Mouse (Mus musculus) midbrain, embryonic 16.5 days (tissue): ENCODE results near the gene Lmtk2. TPM values are rescaled to one million over a fixed set of nuclear protein-coding genes. Genes with fewer than 3 reads are reported as not detected.

Source experiments
- ATAC-seq: fragments of 200-750 bp; cut with Nextera tagmentation; 2 replicates; pipeline ENCODE4 v1.8.0; 2017; ENCODE audit warnings: moderate TSS enrichment
- H3K27ac ChIP-seq: fragments of 300-500 bp; sonication (generic); 2 replicates; pipeline ENCODE4 v1.5.1; 2014; ENCODE audit warnings: mild to moderate bottlenecking, low read length, mixed read lengths
- H3K27me3 ChIP-seq: fragments of 300-500 bp; sonication (generic); 2 replicates; pipeline ENCODE4 v1.6.1; 2014; ENCODE audit warnings: low read depth, low read length, mixed read lengths; ENCODE audit not compliant: control insufficient read depth, insufficient read depth
- H3K36me3 ChIP-seq: fragments of 300-500 bp; sonication (generic); 2 replicates; pipeline ENCODE4 v1.6.1; 2014; ENCODE audit warnings: mild to moderate bottlenecking, low read length, moderate library complexity, mixed read lengths; ENCODE audit not compliant: control insufficient read depth, insufficient read depth
- H3K4me1 ChIP-seq: fragments of 300-500 bp; sonication (generic); 2 replicates; pipeline ENCODE4 v1.6.1; 2014; ENCODE audit warnings: mild to moderate bottlenecking, low read length, mixed read lengths; ENCODE audit not compliant: control insufficient read depth, insufficient read depth
- H3K4me2 ChIP-seq: fragments of 300-500 bp; sonication (generic); 2 replicates; pipeline ENCODE4 v1.6.1; 2014; ENCODE audit warnings: mild to moderate bottlenecking, low read length, mixed read lengths
- H3K4me3 ChIP-seq: fragments of 300-500 bp; sonication (generic); 2 replicates; pipeline ENCODE4 v1.5.1; 2014; ENCODE audit warnings: low read depth, mild to moderate bottlenecking, low read length, moderate library complexity, mixed read lengths
- H3K9ac ChIP-seq: fragments of 300-500 bp; sonication (generic); 2 replicates; pipeline ENCODE4 v1.6.1; 2014; ENCODE audit warnings: low read depth, low read length, mixed read lengths
- H3K9me3 ChIP-seq: fragments of 300-500 bp; sonication (generic); replicated peaks from 2 replicates; pipeline ENCODE4 v1.6.1; 2014; ENCODE audit warnings: mild to moderate bottlenecking, low read length, mixed read lengths; ENCODE audit not compliant: control insufficient read depth, poor library complexity, severe bottlenecking
- WGBS: fragments of 180-500 bp; shearing (Covaris S2); extraction: QIAGEN DNeasy Blood & Tissue Kit; methylation state at CpG from one replicate; pipeline ENCODE4 v1.1.7; 2014; 5-methylcytosine and 5-hydroxymethylcytosine counted together
- polyA plus RNA-seq: library from polyadenylated mRNA; unstranded; fragments of >200 nt; fragmentation: Nextera tagmentation; extraction: Ambion mirVana; gene quantifications from 2 replicates; pipeline ENCODE4 v1.2.1, GENCODE M21; 2015

Gene Lmtk2
- polyA plus RNA-seq, 1 experiment from 2014 or later = 9.0 TPM

DNA sequence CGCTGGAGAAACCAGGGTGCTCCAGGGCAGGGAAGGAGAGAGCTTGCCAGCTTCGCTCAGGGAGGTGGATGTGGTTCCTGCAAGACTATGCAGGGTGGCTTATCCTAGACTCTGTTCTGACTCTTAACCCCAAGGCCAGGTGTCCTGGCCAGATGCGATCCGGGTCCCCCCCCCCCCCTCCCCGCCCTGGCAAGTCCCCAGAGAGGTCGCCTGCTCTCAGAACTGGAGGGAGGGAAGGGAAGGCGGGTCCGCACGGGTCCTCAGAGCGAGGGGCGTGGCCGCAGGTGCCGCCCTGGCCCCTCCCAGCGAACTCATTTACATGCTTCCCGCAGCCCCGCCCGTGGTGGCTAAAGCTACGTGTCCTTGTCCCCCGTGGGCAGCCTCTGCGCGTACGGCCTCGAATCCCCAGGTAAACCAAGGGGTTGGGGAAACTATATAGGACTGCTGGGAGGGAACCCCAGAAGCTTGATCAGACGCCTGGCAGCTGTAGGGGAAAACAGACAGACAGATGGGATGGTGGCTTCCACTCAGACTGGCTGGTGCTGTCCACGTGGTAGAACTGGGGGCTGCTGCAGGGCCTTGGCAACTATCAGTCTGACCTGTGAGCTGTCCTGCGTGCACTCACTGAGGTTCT lies 89.8 kb downstream of the Lmtk2 start, which contains the start of gene Bhlha15:
TSS of gene Bhlha15 (plus strand) at position 337 of the 634 bp plus-strand sequence.
- peak within 1 kb of the TSS; percentile 38; the same call in 1 of the 2 replicates for H3K9ac ChIP-seq
- H3K27ac ChIP-seq = no peak within 1 kb of the TSS
- H3K4me3 ChIP-seq = no peak within 1 kb of the TSS
- H3K4me1 ChIP-seq = peaks cover 8% of the 10 kb centered on the region
- H3K27me3 ChIP-seq = no peaks in the 10 kb centered on the region
- peak within 1 kb of the TSS; percentile 49 for H3K4me2 ChIP-seq
- H3K36me3 ChIP-seq = peaks cover 10% of the 10 kb centered on the region
- H3K9me3 ChIP-seq = no peaks in the 10 kb centered on the region
- 6% methylated on average over 19 of the region's 26 CpGs for WGBS
- peak; percentile 36; the same call in 1 of the 2 replicates for ATAC-seq

DNA sequence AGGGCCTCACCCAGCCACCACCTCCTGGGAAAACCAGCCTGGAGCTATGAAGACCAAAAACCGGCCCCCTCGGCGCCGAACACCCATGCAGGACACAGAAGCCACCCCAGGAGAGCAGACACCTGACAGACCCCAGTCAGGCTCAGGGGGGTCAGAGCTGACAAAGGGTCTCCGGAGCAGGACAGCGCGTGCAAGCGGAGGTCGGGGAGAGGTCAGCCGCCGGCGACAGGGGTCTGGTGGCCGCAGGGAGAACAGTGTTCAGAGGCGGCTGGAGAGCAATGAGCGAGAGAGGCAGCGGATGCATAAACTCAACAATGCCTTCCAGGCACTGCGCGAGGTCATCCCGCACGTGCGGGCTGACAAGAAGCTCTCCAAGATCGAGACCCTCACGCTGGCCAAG lies 90.8 kb downstream of the Lmtk2 start:
- H3K9me3 ChIP-seq = no peaks in the 10 kb centered on the region

DNA sequence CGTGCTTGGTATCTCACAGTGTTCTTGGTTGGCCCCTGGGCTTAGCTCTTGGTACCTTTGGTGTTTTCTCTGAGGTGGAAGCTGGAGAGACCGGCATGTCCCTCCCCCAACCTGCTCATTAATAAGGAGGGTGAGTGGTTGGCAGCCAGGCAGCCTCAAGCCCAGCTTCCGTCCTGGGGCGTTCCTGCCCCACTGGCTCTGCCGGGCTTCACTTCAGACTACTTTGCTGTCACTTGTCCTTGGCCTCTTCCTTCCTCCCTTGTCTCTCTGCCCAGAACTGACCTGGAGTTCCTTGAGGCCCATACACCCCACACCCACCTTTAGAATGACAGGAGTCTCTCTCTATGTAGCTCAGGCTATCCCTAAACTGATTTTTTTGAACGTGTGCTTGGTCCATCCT lies 92.4 kb downstream of the Lmtk2 start:
- no peaks in the 10 kb centered on the region for H3K36me3 ChIP-seq
- H3K4me2 ChIP-seq = no peak overlapping the region
- H3K27ac ChIP-seq = no peak overlapping the region
- no peaks in the 10 kb centered on the region for H3K9me3 ChIP-seq
- peaks cover 8% of the 10 kb centered on the region for H3K4me1 ChIP-seq
- no peak overlapping the region for H3K4me3 ChIP-seq
- no peaks in the 10 kb centered on the region for H3K27me3 ChIP-seq
- WGBS = 88% methylated on average over 6 of the region's 6 CpGs
- H3K9ac ChIP-seq = no peak overlapping the region
- ATAC-seq = no peak

More for the DNA sequence above, 90.8 kb downstream of the Lmtk2 start:
- no peak overlapping the region for H3K27ac ChIP-seq
- WGBS = 51% methylated on average over 23 of the region's 23 CpGs
- no peaks in the 10 kb centered on the region for H3K27me3 ChIP-seq
- H3K9ac ChIP-seq = no peak overlapping the region
- ATAC-seq = no peak
- no peak overlapping the region for H3K4me2 ChIP-seq
- H3K4me1 ChIP-seq = peaks cover 8% of the 10 kb centered on the region
- H3K4me3 ChIP-seq = no peak overlapping the region
- H3K36me3 ChIP-seq = peaks cover under 1% of the 10 kb centered on the region; the same call in 1 of the 2 replicates

DNA sequence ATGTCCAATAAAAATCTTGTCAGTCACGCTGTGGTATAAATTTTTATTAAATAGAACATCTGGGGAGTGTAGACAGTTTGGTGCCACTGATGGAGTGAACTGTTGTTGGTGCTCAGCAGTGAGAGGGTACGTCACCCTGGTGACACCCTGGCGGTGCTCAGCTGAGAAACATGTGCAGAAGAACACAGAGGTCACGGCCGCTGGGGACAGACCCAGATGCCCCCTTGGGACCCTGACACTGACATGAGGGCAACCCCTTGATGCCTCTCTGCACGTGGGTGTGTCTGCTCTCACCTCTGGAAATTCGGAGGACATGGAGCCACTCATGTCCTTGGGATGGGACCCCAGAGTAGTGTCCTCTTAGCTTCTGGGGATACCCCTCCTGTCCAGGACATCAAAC lies 94.2 kb downstream of the Lmtk2 start:
- no peaks in the 10 kb centered on the region for H3K36me3 ChIP-seq

GRCm38 (mm10) chr5:144195567-144195966 lies 95.3 kb downstream of the Lmtk2 start:
- H3K4me3 ChIP-seq = no peak overlapping the region
- no peak overlapping the region for H3K4me2 ChIP-seq
- no peaks in the 10 kb centered on the region for H3K9me3 ChIP-seq
- H3K27ac ChIP-seq = no peak overlapping the region
- WGBS = 91% methylated on average over 8 of the region's 8 CpGs
- no peaks in the 10 kb centered on the region for H3K27me3 ChIP-seq
- ATAC-seq = no peak
- H3K9ac ChIP-seq = no peak overlapping the region
- no peaks in the 10 kb centered on the region for H3K36me3 ChIP-seq
- no peaks in the 10 kb centered on the region for H3K4me1 ChIP-seq

More for the DNA sequence above, 94.2 kb downstream of the Lmtk2 start:
- Histone ChIP-seq H3K9ac (no peak overlapping the region), H3K9me3 (no peaks in the 10 kb centered on the region), H3K4me1 (peaks cover 8% of the 10 kb centered on the region), H3K27me3 (no peaks in the 10 kb centered on the region), H3K4me2 (no peak overlapping the region), H3K27ac (no peak overlapping the region), H3K4me3 (no peak overlapping the region)
- no peak for ATAC-seq
- 79% methylated on average over 7 of the region's 7 CpGs for WGBS

DNA sequence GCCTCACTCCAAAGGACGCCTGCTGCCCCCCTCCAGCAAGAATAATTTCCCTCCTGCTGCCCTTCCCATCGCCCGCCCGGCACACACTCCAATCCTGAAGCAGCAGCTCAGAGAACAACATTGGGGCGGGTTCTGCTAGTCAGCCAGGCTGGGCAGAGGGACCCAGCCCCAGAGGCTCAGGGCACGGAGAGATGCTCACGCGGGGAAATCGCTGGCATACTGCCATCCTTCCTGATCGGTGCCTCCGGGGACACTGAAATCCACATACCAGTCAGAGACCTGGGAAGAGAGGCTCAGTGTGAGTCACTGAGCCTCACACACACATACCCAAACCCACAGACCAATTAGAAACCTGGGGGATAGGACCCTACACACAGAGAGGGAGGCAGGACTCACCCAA lies 100.4 kb downstream of the Lmtk2 start:
- Histone ChIP-seq H3K4me3 (no peak overlapping the region), H3K27me3 (no peaks in the 10 kb centered on the region), H3K9me3 (peaks cover 4% of the 10 kb centered on the region; the same call in 1 of the 2 replicates), H3K4me2 (no peak overlapping the region), H3K9ac (no peak overlapping the region), H3K4me1 (no peaks in the 10 kb centered on the region), H3K27ac (no peak overlapping the region), H3K36me3 (peaks cover 23% of the 10 kb centered on the region)
- WGBS = 79% methylated on average over 11 of the region's 11 CpGs
- ATAC-seq = no peak

GRCm38 (mm10) chr5:144202430-144202829 lies 102.2 kb downstream of the Lmtk2 start:
- no peak for ATAC-seq
- peaks cover 4% of the 10 kb centered on the region; the same call in 1 of the 2 replicates for H3K9me3 ChIP-seq
- no peak overlapping the region for H3K4me2 ChIP-seq
- H3K27me3 ChIP-seq = no peaks in the 10 kb centered on the region
- WGBS = 97% methylated on average over 6 of the region's 6 CpGs
- no peak overlapping the region for H3K27ac ChIP-seq
- H3K4me3 ChIP-seq = no peak overlapping the region
- no peaks in the 10 kb centered on the region for H3K4me1 ChIP-seq
- H3K36me3 ChIP-seq = peaks cover 30% of the 10 kb centered on the region
- no peak overlapping the region for H3K9ac ChIP-seq

DNA sequence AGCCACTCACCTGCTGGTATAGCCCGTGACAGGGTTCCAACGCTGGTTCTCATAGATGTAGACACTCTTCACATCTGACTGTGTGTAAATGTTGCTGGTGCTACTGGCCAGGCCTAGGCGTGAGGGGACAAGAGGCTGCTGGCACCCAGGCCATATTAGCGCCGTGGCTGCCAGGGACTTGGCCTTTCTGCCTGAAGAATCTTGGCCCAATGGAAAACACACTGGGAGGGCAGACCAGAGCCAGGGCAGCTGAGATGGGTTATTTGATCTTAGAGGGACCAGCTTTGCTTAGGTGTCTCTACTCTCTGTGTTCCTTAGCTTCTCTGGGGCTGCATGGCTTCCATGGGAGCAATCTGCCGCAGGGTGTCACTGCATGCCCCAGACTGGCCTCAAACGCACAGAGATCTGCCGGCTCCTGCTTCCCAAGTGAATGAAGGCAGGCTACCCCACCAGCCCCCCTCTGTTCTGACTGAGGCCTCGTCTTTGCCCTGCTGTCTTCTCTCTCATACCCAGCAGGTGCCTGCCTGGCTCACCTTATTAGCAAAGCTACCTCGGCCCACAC lies 103.2 kb downstream of the Lmtk2 start:
- no peak overlapping the region for H3K4me2 ChIP-seq
- H3K27me3 ChIP-seq = no peaks in the 10 kb centered on the region
- no peak overlapping the region for H3K27ac ChIP-seq
- no peaks in the 10 kb centered on the region for H3K4me1 ChIP-seq
- no peak for ATAC-seq
- no peak overlapping the region for H3K9ac ChIP-seq
- no peak overlapping the region for H3K4me3 ChIP-seq
- peaks cover 34% of the 10 kb centered on the region for H3K36me3 ChIP-seq
- peaks cover 4% of the 10 kb centered on the region; the same call in 1 of the 2 replicates for H3K9me3 ChIP-seq
- WGBS = 94% methylated on average over 10 of the region's 10 CpGs

- no peak overlapping the region for H3K4me2 ChIP-seq
- WGBS = 92% methylated on average over 12 of the region's 12 CpGs
- no peak for ATAC-seq
These were observed 104.1 kb downstream of the Lmtk2 start for GRCm38 (mm10) chr5:144204303-144204702.

More at GRCm38 (mm10) chr5:144204303-144204702, 104.1 kb downstream of the Lmtk2 start:
- no peaks in the 10 kb centered on the region for H3K27me3 ChIP-seq
- H3K27ac ChIP-seq = no peak overlapping the region
- peaks cover 4% of the 10 kb centered on the region; the same call in 1 of the 2 replicates for H3K9me3 ChIP-seq
- H3K9ac ChIP-seq = no peak overlapping the region
- H3K36me3 ChIP-seq = peaks cover 35% of the 10 kb centered on the region
- no peaks in the 10 kb centered on the region for H3K4me1 ChIP-seq
- no peak overlapping the region for H3K4me3 ChIP-seq
